Mouse (Mus musculus) forebrain, embryonic 14.5 days (tissue): ENCODE data around the gene Duoxa1. TPM values are rescaled to one million over a fixed set of nuclear protein-coding genes. Genes with fewer than 3 reads are reported as not detected.

ENCODE experiments used
- ATAC-seq: fragments of 200-750 bp; cut with Nextera tagmentation; 2 replicates; pipeline ENCODE4 v1.8.0; 2017; ENCODE audit warnings: mild to moderate bottlenecking, moderate library complexity
- DNase-seq: peaks from one replicate; pipeline ENCODE4 v3.0.0-alpha.2; 2015; ENCODE audit warnings: low spot score
- H3K27ac ChIP-seq: fragments of 300-500 bp; sonication (generic); 2 replicates; pipeline ENCODE4 v1.5.1; 2014; ENCODE audit warnings: low read depth, mild to moderate bottlenecking, control low read depth, low read length, moderate library complexity
- H3K27me3 ChIP-seq: fragments of 300-500 bp; sonication (generic); replicated peaks from 2 replicates; pipeline ENCODE4 v1.6.1; 2014; ENCODE audit warnings: low read length, control low read depth, mixed read lengths; ENCODE audit not compliant: control insufficient read depth, insufficient read depth
- H3K36me3 ChIP-seq: fragments of 300-500 bp; sonication (generic); 2 replicates; pipeline ENCODE4 v1.6.1; 2014; ENCODE audit warnings: low read length, control low read depth; ENCODE audit not compliant: control insufficient read depth, insufficient read depth
- H3K4me1 ChIP-seq: fragments of 300-500 bp; sonication (generic); 2 replicates; pipeline ENCODE4 v1.6.1; 2014; ENCODE audit warnings: antibody characterized with exemption, low read length, control low read depth; ENCODE audit not compliant: control insufficient read depth, insufficient read depth
- H3K4me2 ChIP-seq: fragments of 300-500 bp; sonication (generic); 2 replicates; pipeline ENCODE4 v1.6.1; 2014; ENCODE audit warnings: mild to moderate bottlenecking, control low read depth, low read length
- H3K4me3 ChIP-seq: fragments of 300-500 bp; sonication (generic); 2 replicates; pipeline ENCODE4 v1.5.1; 2014; ENCODE audit warnings: low read depth, low read length, control low read depth
- H3K9ac ChIP-seq: fragments of 300-500 bp; sonication (generic); 2 replicates; pipeline ENCODE4 v1.6.1; 2014; ENCODE audit warnings: mild to moderate bottlenecking, low read length, control low read depth, moderate library complexity
- H3K9me3 ChIP-seq: fragments of 300-500 bp; sonication (generic); replicated peaks from 2 replicates; pipeline ENCODE4 v1.6.1; 2016; ENCODE audit warnings: low read length, control low read depth, mixed read lengths; ENCODE audit not compliant: control insufficient read depth
- WGBS: fragments of 180-500 bp; shearing (Covaris S2); extraction: QIAGEN DNeasy Blood & Tissue Kit; methylation state at CpG from one replicate; pipeline ENCODE4 v1.1.7; 2014; 5-methylcytosine and 5-hydroxymethylcytosine counted together
- polyA plus RNA-seq: library from polyadenylated mRNA; unstranded; fragments of >200 nt; fragmentation: Nextera tagmentation; extraction: Ambion mirVana; gene quantifications from 2 replicates; pipeline ENCODE4 v1.2.1, GENCODE M21; 2014

The Duoxa1 gene
- polyA plus RNA-seq, 1 experiment from 2014 or later: not detected

DNA sequence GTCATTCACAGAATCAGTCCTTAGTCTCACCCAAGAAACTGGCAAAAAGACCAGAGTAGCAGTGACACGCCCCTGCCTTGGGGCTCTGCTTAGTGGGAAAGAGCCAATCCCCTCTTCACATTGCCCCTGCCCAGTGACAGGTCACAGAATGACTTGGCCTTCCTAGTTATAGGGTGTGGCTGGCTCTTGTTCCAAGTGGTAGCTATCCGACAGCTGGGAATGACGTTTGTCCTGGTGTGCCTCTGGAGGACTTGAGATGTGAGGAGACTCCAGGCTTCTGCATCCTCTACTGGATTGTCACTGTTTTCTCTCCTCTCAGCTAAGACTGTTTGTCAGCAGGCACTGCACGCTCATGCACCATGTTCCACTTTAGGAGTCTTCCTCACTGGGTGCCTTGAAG is 3.9 kb upstream of the Duoxa1 start:
- WGBS: 76% methylated on average over 4 of the region's 4 CpGs
- Histone ChIP-seq H3K27me3 (peaks cover 20% of the 10 kb centered on the region), H3K4me1 (peaks cover 4% of the 10 kb centered on the region; the same call in 1 of the 2 replicates), H3K9ac (no peak overlapping the region), H3K36me3 (no peaks in the 10 kb centered on the region), H3K4me3 (no peak overlapping the region), H3K9me3 (no peaks in the 10 kb centered on the region), H3K27ac (no peak overlapping the region), H3K4me2 (no peak overlapping the region)
- ATAC-seq (no peak), DNase-seq (no peak)

DNA sequence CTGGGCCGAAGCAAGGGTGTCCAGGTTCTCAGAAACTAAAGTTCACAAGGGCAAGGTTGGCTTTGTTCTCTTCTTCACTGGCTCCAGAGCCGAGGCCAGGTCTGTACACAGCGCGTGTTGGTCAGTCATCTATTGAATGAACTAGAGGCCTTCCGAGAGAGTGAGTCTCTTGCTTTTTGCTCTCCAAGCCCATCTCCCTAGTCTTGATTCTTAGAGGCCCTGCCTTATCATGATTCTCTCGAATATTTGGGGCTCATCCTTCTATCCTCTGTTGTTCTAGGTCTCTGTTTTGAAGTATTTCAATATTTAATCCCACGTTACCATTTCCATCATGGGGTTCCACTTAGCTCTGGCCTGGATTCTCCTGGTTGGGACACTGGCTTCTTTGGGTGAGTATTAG is 1.8 kb upstream of the Duoxa1 start, which contains the start of gene Duox1:
Gene Duox1, plus strand, starts transcription at position 301 of the 400 bp plus-strand sequence.
- Histone ChIP-seq H3K4me1 (peaks cover 4% of the 10 kb centered on the region; the same call in 1 of the 2 replicates), H3K27me3 (peaks cover 20% of the 10 kb centered on the region), H3K27ac (no peak within 1 kb of the TSS), H3K9ac (no peak within 1 kb of the TSS), H3K36me3 (no peaks in the 10 kb centered on the region), H3K4me2 (no peak within 1 kb of the TSS), H3K4me3 (no peak within 1 kb of the TSS), H3K9me3 (no peaks in the 10 kb centered on the region)
- DNase-seq: no peak
- WGBS: 88% methylated on average over 7 of the region's 7 CpGs
- no peak for ATAC-seq

DNA sequence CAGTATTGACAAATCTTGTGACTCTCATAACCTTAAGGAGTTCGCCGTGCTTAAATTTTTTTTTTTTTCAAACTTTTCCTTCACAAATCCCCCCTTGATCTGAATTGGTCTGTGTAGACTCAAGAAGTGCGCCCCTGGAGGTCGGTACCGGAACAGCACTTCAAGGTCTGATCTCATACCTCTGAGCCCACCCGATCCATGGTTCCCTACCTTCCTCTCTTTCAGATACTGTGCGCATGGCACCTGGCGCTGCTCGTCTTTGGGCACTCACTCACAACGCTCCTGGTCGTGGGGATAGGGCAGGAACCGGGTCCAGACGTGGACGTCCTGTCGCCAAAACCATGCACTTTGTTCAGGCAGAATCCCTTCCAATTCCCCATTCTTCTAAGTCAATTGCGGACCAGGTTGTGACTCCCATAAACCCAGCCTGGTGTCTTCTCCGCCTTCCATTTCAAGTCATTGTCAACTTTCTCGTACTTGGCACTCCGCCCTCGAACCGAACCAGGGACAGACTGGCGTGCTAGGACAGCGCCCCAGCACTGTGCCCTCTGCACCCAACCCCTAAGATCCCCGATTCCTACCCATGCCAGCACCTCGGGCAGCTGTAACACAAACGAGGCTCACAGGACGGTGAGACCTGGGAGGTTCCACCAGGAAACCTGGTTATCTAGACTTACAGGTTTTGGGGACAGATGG is 660 bp downstream of the Duoxa1 start:
- peak; percentile 52; the same call in 1 of the 2 replicates for ATAC-seq
- peaks cover 4% of the 10 kb centered on the region; the same call in 1 of the 2 replicates for H3K4me1 ChIP-seq
- H3K36me3 ChIP-seq: no peaks in the 10 kb centered on the region
- H3K27me3 ChIP-seq: peaks cover 20% of the 10 kb centered on the region
- H3K27ac ChIP-seq: no peak overlapping the region
- H3K4me3 ChIP-seq: no peak overlapping the region
- DNase-seq: peak; percentile 78
- H3K4me2 ChIP-seq: peak overlapping the region; percentile 36
- H3K9me3 ChIP-seq: no peaks in the 10 kb centered on the region
- WGBS: 3% methylated on average over 27 of the region's 27 CpGs
- H3K9ac ChIP-seq: no peak overlapping the region

DNA sequence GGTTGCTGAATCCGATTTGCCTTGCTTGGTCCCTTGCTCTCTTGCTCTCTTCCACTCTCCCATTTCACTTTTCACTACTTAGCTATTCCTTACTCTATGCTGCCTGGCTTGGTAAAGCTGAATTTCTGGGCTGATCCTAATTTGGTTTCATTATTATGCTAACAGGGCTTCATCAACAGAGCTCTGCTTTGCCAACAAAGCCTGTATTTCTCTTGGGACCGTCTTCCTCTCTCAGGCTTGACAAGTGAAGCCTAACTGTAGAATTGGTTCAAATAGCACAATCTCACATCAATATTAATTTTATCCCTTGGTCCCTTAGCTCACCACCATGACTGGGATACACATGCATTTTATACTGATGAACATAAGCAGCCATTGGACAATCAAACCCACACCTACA is 2.0 kb downstream of the Duoxa1 start:
- no peak for ATAC-seq
- DNase-seq: no peak

DNA sequence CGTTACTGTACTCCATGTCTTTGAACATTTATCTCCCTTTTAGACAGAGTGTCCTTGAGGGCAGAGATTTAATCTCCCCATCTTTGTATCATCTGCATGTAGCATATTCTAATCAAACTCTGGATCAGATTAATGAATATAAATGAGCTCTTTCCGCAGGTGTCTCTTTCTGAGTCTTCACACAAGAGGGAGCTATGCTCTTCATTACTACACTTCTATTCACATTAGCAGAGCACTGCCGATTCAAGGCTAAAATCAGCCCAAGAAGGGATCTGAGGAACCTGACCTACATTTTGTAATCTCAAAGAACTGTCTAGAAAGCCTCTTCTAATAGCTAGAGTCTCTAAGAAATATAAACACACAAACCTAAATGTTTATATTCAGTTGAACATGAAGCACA is 3.9 kb downstream of the Duoxa1 start:
- Histone ChIP-seq H3K4me3 (no peak overlapping the region), H3K4me1 (peaks cover 4% of the 10 kb centered on the region; the same call in 1 of the 2 replicates), H3K27me3 (peaks cover 24% of the 10 kb centered on the region), H3K9me3 (no peaks in the 10 kb centered on the region), H3K36me3 (no peaks in the 10 kb centered on the region), H3K9ac (no peak overlapping the region), H3K4me2 (no peak overlapping the region), H3K27ac (no peak overlapping the region)
- DNase-seq (no peak), ATAC-seq (no peak)
- WGBS: 38% methylated on average over 3 of the region's 3 CpGs

More for the DNA sequence above, 2.0 kb downstream of the Duoxa1 start:
- no peak overlapping the region for H3K27ac ChIP-seq
- no peak overlapping the region for H3K4me3 ChIP-seq
- H3K36me3 ChIP-seq: no peaks in the 10 kb centered on the region
- no peak overlapping the region for H3K9ac ChIP-seq
- peaks cover 4% of the 10 kb centered on the region; the same call in 1 of the 2 replicates for H3K4me1 ChIP-seq
- no peak overlapping the region for H3K4me2 ChIP-seq
- peaks cover 26% of the 10 kb centered on the region for H3K27me3 ChIP-seq
- no peaks in the 10 kb centered on the region for H3K9me3 ChIP-seq
- 35% methylated on average over 2 of the region's 2 CpGs for WGBS

DNA sequence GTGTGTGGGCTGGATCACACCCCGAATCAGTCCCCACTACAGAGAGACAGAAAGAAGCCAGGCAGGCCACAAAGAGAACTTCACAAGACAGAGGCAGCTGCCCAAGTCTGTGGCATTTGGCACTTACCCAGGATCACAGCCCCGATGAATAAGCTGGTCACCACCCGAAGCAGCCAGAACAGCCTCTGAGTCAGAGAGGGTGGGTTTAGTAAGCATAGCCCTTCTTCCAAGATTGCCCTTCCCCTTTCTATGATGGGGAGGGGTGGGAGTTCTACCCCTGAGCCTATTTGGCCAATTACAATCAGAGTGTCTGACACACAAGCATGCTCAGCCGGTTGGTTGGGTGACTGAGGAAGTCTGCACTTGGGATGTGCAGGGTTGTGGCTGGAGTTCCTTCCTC is 7.3 kb downstream of the Duoxa1 start:
- Histone ChIP-seq H3K4me2 (no peak overlapping the region), H3K4me3 (no peak overlapping the region), H3K9ac (no peak overlapping the region), H3K9me3 (no peaks in the 10 kb centered on the region), H3K36me3 (no peaks in the 10 kb centered on the region), H3K4me1 (peaks cover 8% of the 10 kb centered on the region; the same call in 1 of the 2 replicates), H3K27me3 (peaks cover 20% of the 10 kb centered on the region), H3K27ac (no peak overlapping the region)
- DNase-seq: no peak
- WGBS: 56% methylated on average over 4 of the region's 4 CpGs
- ATAC-seq: no peak

DNA sequence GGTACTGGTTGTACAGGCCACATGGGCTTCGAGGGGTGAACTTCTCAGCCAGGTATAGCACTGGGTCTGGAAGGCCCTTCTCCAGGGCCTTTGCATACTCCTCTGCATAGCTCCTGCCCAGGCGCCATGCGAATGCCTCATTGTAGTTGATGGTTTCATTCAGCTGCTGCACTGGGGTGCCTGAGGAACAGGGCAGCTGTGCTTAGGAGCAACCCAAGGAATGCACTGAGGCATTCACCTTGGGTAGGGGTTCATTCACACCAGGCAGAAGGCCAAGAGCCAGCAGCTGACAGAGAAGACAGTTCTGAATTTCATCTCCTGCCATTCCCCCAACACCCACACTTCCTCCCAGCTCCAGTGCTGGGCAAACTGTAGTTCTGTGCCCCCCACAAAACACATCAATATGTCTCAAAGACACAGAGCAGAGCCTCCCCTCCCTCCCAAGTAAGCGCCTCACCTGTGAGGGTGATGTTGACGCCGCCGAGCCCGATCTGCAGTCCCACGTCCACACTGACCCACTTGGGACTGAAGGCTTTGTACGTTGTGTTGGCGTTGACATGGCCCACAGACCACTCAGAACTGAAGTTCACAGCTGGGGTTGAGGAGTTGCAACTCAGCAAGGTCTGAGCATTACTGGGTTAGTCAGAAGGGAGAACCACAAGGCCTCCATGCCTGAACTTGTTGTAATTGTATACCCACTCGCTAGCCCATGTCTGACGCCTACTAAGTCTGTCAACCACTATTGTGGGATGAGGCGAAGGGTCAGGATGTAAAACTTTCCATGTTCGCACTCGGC is 8.2 kb downstream of the Duoxa1 start:
- WGBS: 86% methylated on average over 16 of the region's 16 CpGs
- H3K4me1 ChIP-seq: peaks cover 11% of the 10 kb centered on the region; the same call in 1 of the 2 replicates
- H3K9ac ChIP-seq: no peak overlapping the region
- H3K27me3 ChIP-seq: peaks cover 29% of the 10 kb centered on the region
- DNase-seq: no peak
- H3K36me3 ChIP-seq: no peaks in the 10 kb centered on the region
- no peak overlapping the region for H3K27ac ChIP-seq
- H3K9me3 ChIP-seq: no peaks in the 10 kb centered on the region
- no peak overlapping the region for H3K4me3 ChIP-seq
- H3K4me2 ChIP-seq: no peak overlapping the region
- no peak for ATAC-seq

DNA sequence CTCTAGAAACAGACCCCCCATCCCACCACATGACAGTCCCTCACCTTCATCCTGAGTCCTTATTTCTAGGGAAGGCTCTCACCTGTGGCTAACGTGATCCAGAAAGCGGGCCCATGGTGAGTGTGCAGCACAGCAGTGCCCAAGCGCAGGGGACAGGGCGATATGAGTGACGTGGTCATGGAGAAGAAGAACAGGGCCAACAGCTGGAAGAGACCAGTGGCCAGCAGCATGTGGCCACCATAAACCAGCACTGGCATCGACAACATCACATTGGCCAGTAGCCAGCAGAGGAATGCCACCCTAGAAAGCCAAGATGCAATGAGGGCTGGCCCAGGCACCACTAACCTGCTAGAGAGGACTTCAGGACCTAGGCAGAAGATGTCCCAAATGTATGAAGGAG is 9.0 kb downstream of the Duoxa1 start:
- Histone ChIP-seq H3K9me3 (no peaks in the 10 kb centered on the region), H3K27me3 (peaks cover 36% of the 10 kb centered on the region), H3K27ac (no peak overlapping the region), H3K4me2 (no peak overlapping the region), H3K36me3 (no peaks in the 10 kb centered on the region), H3K4me3 (no peak overlapping the region), H3K4me1 (peaks cover 11% of the 10 kb centered on the region; the same call in 1 of the 2 replicates), H3K9ac (no peak overlapping the region)
- ATAC-seq: no peak
- DNase-seq: no peak
- WGBS: 90% methylated on average over 6 of the region's 6 CpGs
